Mouse (Mus musculus) left cerebral cortex, postnatal 4 days (tissue): Measurements from ENCODE around the gene Fsip1. TPM values are rescaled to one million over a fixed set of nuclear protein-coding genes. Genes with fewer than 3 reads are reported as not detected.
A peak's percentile ranks its signal among the peaks of the same experiment; 100 is the strongest.

ENCODE experiments used
- DNase-seq: peaks from one replicate; pipeline ENCODE4 v3.0.0-alpha.2; 2022
- intact Hi-C: fragments of 180-260 bp; cut with DNase I; formaldehyde crosslinking; loops from one replicate; pipeline ENCODE4 v1.15.1; 2025
- total RNA-seq, 2 experiments: library from RNA; stranded (reverse); gene quantifications; 2 replicates each; pipeline ENCODE4 v1.2.3; 2021

The Fsip1 gene
- total RNA-seq, 2 experiments from 2014 or later = 4.2 to 5.3 TPM

DNA sequence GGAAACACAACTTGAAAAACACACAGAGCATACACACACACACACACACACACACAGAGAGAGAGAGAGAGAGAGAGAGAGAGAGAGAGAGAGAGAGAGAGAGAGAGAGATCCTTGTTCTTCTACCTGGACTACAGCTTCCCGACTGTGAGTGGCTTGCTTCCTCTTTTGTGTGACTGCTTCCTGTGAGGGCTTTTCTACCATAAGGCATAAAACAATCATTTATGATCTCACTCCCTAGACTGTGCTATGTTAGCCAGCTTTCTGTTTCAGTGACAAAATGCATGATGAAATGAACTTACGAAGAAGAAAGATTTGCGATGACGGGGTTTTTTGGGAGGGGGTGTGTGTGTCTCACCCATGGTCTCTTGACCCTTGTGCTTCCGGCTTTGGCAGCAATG is 3.0 kb upstream of the Fsip1 start:
- DNase-seq = no peak
- intact Hi-C loops = loop anchor here (5.0 to 10.0 kb wide), 4 partner anchors 75 to 623 kb away; no protein-coding TSS in a partner anchor

DNA sequence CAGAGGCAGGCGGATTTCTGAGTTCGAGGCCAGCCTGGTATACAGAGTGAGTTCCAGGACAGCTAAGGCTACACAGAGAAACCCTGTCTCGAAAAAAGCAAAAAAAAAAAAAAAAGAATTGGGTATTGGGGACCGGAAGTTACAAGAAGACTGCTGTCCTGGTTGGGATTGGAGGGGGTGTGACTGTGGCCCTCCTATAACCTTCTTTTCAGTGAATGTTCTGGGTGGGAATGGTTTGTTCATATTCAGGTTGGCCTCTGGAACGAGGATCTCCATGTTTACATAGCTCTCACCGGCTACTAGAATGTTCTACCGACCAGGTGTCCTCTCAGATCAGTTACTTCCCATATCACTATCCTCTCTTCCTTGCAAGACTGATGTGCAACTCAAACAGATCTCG is 328 bp upstream of the Fsip1 start:
- no peak for DNase-seq
- intact Hi-C loops = no loop called here

DNA sequence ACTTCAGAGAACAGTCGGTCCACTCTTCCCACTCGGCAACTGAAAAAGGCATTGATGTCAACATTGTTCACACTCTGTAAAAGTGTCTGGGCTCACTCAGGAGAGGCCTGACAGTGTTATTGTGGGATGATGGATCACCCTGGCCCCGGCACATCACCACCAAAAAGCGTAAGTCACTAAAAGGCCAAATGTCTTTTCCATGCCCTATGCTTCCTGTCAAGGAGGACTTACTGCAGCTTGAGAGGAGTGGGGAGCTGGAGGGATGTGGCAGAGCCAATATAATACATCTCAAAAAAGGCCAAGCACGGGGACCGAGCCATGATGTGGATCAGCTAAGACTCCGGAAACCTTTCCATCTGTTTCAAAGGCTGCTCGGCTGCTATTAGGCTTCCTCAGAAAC is 2.2 kb downstream of the Fsip1 start:
- intact Hi-C loops = no loop called here

DNA sequence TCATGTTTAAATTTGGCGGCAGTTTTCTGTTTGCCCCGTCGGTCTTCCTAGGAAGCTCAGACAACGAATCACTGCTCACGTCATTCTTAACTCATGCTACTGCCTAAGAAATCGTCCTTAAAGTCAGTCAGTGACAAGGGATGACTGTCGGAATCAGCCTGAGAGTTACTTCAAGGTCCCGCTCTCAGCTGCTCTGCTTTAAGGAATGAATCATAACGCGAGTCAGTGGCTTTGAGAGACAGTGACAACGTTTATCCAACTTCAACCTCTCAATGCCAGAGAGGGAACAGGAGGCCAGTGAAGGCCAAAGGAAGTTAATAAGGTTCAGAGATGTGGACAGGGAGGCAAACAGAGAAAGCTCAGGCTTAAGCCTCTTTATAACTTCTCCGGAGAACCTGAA is 7.8 kb downstream of the Fsip1 start:
- intact Hi-C loops = loop anchor here (5.0 to 10.0 kb wide), 4 partner anchors 47 to 794 kb away; partner anchors contain the start of gene Thbs1
- no peak for DNase-seq

More for the DNA sequence above, 2.2 kb downstream of the Fsip1 start:
- DNase-seq = no peak

DNA sequence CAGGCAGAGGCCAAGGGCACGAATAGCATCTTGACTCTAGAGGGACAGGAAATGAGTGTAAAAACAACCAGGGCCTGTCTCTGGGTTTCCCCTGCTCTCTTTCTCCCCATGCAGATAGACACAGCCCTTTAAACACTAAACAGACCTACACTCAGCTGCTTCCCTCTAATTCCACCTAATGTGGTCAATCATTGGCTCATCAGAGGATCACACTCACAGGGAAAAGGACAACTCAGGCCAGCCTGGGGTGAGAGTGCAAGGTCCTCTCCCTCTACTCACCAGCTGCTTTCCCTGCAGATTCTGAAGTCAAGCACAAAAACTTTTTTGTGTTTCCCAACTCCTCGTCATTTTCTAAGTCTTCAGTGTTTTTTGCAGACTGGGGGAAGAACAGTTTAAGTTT is 8.8 kb downstream of the Fsip1 start:
- DNase-seq = no peak
- intact Hi-C loops = loop anchor here (5.0 to 10.0 kb wide), 4 partner anchors 46 to 793 kb away; partner anchors contain the start of gene Thbs1

DNA sequence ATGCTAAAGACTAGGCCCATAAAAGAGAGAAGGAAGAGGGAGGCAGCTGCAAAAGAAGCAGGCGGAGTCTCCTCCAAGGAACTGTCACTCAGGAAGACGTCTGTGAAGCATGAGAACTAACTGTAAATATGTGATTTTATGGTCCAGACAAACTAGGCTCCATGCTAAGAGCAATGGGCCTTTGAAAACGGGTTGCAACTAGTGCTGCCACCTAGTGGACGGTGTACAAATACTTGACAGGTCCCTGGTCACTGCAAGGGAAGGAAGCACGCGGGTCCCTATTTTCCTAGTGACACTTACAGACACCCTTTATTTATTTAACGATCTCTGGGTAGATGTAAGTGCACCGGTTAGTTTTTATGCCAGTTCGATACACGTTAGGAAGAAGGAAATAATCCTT is 10.9 kb downstream of the Fsip1 start:
- intact Hi-C loops = loop anchor here (5.0 to 10.0 kb wide), 4 partner anchors 44 to 791 kb away; partner anchors contain the start of gene Thbs1
- peak; percentile 85 for DNase-seq

DNA sequence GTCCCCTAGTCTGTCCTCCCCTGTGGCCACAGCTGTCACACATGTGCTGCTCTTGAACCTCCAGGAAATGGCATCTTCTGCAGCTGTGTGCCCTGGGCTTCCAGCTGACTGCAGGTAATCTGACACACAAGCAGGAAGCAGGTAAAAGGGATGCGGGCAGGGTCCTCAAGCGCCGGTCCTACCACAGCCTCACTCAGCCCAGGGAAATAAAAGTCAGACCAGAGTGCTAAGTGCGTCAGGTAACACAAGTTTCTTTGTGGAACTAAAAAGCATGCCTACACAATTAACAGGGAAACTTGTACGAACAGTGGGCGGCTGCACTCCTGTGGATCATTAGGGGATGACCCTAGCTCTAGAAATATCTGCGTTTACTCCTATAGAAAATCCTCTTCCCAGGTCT is 20.6 kb downstream of the Fsip1 start:
- no peak for DNase-seq
- intact Hi-C loops = no loop called here

DNA sequence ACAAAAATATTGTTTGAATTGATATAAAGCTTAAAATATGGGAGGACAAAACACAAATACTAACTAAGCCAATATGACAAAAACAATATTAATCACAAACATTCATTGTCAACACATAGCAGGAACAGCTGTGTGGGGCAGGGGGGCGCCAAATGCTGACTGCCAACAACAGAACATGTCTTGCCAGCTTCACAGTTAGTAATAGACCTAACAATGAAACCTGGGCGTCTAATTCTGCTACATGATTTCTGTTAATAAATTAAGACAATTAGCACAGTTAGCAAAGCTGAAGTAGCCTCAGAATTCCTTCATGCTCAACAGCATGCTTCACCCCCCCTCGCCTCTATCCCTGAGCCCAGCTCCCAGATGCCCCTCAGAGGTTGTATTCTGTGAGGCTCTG is 21.2 kb downstream of the Fsip1 start:
- intact Hi-C loops = no loop called here
- peak; percentile 39 for DNase-seq

DNA sequence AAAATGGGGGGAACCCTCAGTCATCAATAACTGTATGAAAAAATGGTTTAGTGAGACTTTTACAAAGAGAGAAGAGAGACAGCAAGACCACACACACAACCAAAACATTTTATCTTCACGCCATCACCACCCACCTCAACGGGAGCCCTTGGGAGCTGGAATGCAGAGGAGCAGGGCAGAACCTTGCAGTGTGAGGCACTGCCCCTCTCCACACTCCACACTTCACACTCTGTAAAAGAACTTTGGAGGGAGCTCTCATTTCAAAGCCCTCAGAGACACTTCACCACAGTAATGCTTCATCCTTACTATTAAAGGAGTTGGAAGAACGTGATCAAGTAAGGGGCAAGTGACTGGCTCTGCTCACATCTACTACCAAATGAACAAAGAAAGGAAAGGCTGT is 26.2 kb downstream of the Fsip1 start:
- no peak for DNase-seq
- intact Hi-C loops = no loop called here

DNA sequence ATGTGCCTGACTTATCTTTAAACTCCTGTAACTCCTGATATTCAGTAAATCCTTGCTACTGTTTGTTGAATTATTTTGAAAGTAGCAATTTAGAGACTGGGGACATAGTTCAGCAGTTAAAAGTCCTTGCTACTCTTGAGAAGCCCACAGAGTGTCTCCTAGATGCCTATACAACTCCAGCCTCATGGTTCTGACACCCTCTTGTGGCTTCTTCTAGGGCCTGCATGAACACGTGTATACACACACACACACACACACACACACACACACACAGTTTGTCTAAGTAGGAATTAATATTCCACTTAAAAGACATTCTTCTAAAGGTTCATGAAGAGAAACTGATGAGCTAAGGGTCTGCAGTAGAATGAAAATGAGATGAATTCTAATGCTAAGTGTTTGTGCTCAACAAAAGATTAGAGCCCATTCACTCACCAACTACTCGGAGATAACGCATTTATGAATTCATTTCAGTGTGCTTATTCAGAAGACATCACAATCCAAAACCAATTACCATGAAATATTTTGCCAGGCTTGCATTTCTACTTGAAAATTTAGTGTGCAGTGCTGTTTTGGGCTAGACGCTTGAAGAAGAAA is 28.2 kb downstream of the Fsip1 start:
- DNase-seq = no peak
- intact Hi-C loops = no loop called here

DNA sequence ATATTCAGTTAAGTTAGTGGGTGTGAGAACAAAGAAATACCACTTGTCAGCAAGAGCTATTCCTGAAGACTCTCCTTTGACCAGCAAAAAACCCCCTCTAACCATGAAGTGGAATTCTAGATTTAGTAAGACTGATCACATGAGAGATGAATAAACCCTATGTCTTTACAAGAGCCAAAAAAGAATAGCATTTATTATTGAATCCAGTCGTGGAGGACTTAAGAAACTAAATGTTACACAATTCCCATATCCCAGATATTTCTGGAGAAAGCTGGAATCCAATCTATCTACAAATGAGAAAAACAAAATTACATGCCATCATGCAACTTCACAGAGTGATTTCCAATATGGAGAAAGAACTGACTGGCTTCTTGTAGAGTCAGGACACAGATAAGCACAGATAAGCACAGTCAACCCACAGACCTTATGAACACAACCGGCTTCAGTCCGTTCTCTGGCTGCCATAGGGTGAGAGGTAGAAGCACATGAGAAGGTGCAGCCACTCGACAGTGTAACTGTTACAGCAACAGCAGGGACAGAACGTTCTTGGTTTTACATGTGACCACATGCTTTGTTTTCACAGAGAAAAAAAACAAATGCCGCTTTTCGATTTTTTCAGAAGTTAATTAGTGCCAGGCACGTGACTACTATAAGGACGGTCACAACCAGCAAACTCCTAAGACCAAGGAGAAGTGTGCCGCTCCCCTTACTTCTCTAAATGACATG is 31.3 kb downstream of the Fsip1 start:
- intact Hi-C loops = no loop called here
- no peak for DNase-seq

DNA sequence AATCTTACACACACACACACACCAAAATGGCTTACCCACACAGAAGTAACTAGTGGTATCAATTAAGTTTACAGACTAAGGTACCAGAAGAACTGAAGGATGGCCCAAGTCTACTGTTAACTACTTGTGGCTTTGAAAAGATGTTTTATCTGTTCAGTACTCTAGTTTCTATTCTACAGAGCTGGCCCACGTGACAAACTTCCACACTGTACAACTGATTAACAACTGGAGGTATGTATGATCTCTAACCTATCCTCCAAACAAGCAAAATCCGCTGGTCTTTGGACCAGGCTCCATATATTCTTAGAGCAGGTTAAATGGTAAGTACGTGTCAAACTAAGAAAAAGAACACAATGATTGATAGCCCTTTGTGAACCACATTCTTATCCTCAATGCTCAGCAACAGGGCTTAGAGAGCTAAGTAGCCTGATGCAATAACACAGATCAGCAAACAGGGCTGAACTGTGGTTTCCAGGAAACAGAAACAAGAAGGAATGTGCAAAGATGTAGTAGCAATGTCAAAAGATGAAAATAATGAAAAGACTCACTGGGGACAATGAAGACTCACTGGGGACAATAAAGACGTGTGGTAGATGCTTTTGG is 38.7 kb downstream of the Fsip1 start:
- intact Hi-C loops = no loop called here
- DNase-seq = no peak

DNA sequence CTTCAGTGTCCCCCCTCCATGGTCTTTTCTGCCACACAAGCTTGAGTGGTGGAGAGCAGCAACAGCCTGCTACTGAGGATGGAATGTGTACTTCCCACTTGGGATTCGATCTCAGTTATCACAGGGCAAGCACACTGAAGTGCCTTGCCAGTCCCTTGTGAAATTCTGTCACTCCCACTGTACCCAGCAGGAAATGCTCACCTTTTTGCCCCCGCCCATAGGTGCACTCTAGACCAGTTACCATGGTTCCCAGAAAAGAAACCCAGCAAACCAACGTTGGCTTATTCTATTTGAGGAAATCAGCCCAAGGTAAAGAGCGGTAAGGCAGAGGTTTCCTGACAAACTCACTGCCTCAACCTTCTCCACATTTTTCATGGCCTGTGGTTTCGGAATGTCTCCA is 47.1 kb downstream of the Fsip1 start:
- no peak for DNase-seq
- intact Hi-C loops = no loop called here

DNA sequence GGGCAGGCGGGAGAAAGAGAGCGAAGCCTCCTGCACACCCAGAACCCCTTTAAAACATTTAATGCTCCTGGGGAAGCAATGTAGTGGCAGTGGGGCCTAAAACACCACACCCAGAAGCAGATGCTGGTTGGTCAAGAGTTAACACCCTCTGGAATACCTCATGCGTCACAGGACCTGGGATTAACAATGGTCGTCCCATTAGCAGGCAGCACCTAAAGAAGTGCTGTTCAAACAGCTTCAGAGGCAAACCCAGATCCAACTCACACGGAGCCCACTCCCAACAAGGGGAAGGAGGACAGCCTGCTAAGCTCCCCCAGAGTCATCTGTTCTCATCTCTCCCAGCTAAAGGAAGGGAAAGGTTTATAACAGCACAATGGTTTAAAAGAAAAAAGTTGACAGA is 48.1 kb downstream of the Fsip1 start:
- DNase-seq = no peak
- intact Hi-C loops = no loop called here

DNA sequence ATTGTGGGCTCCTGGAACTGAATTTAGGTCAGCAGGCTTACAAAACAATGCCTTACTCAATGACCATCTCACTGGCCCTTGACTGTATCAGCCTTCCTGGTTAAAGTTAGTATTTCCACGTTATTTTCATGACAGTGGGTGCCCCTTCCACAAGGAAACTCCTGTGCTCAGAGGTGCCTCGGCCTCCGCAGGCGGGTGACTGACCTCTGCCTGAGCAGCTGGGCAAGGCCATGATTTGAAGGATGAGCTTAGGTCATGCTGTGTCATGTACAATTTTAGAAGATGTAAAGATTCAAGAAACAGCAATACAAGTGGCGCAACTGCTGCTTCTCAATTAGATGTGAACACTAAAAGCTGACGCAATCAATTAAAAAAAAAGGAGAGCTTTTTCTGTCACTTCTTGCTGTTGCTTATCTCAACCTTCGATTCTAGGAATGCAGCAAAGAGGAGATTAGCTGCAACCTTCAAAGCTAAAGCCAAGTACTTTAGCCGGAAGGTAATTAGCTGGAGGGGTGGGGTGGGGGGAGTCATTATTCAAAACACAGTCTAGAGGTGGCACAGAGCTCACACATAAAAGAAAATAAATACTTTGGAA is 50.7 kb downstream of the Fsip1 start:
- intact Hi-C loops = no loop called here
- DNase-seq = no peak

DNA sequence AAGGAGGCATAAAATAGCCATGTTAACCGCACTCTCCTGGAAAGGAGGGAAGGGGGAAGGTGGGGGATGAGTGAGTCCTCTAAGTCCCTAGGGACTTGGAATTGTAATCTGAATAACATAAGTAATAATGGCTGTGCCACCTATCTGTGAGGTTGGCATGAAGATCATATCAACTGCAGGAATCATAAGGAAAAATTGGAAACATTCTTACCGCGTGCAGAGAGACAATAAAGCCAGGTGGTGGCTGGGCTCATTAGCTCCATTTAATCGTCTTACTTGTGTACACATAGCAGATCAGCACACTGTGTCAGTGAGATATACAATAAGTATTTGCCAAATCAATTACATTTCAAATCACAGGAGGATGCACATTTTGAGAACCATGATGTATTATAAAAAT is 52.1 kb downstream of the Fsip1 start:
- intact Hi-C loops = loop anchor here (5.0 kb wide), 1 partner anchor 43 kb away; no protein-coding TSS in a partner anchor
- DNase-seq = no peak

DNA sequence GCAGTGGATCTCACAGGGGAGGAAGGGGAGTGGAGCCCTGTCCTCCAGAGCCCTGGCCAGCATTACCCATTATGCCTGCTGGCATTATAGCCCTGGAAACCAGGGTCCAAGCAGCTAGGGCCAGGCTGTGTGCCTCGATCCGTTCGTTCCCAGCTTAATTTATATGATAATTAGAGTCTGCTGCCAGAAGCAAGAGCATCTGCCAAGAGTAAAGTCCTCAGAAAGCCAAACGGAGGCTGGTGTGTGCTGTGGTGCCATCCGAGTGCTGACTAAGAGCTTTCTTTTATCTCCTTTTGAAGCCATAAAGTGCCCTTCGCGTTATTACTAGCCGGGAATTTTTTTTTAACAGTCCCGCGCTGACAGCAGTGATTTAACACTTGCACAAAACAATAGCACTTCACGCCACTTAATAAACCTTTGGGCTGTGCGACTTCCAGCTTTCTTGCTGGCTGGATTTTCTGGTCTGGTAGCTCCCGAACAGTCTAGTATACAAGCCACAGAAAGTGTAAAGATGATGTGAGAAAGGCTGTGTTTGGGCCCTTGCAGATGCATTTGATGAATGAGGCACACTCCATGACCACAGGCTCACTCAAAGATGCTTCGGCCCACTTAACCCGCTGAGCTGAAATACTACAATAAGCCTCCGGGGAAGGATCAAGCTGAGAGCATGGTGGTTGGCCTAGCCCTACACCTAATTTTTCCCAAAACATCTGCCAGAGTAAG is 52.9 kb downstream of the Fsip1 start:
- DNase-seq = peak; percentile 80
- intact Hi-C loops = loop anchor here (5.0 kb wide), 1 partner anchor 43 kb away; no protein-coding TSS in a partner anchor

DNA sequence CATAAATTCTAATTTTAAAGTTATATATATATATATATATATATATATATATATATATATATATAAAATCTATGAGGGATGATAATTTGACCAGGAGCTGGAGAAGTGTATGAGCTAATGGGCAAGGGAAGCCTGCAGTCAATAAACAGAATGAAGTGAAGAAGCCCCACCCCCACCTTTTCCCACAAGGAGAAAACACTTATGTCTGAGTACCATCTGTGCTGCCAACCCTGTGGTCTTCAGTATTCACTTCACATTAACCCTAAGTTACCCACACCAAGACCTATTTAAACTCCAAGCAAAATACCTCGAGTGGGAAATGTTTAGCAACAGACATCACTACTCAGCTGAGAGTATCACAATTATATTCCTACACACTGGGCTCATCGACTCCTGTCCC is 53.8 kb downstream of the Fsip1 start:
- intact Hi-C loops = loop anchor here (5.0 kb wide), 1 partner anchor 44 kb away; no protein-coding TSS in a partner anchor
- DNase-seq = peak; percentile 35

DNA sequence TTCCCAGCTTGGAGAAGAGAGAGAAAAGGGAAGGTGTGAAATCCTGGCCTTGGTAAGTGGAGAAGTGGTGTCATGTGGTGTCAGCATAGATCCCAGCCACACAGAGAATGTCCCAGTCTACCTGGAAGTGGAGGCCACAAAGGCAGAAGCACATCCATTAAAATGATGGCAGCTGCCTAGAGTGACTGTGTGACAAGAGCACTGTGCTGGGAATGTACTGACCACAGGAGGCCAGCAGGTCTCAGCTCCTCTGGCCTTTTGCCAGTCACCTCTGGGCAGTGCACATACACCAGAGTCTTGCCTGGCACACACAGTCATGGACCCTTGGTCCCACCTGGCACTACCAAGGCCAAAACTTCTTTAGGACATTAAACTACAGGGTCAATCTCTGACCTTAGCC is 54.8 kb downstream of the Fsip1 start:
- intact Hi-C loops = loop anchor here (5.0 kb wide), 1 partner anchor 45 kb away; no protein-coding TSS in a partner anchor
- DNase-seq = no peak

DNA sequence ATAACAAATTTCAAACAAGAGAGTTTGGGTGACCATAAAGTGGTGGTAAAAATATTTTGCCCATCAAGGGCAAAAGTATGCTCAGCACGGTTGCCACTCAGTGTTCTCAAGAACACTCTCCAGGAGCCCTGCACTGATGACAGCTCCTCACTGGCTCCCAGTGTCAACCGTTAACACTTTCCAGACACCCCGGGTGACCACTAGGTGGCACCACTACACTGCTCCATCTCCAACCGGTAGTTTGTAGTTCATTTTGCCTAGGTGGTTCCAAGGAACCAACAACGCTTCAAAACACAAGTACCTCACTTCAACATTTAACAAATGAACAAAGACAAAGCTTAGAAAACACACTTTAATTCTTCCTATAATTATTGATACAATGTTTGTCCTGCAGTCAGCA is 56.9 kb downstream of the Fsip1 start:
- intact Hi-C loops = loop anchor here (5.0 kb wide), 1 partner anchor 47 kb away; no protein-coding TSS in a partner anchor
- peak; percentile 86 for DNase-seq

DNA sequence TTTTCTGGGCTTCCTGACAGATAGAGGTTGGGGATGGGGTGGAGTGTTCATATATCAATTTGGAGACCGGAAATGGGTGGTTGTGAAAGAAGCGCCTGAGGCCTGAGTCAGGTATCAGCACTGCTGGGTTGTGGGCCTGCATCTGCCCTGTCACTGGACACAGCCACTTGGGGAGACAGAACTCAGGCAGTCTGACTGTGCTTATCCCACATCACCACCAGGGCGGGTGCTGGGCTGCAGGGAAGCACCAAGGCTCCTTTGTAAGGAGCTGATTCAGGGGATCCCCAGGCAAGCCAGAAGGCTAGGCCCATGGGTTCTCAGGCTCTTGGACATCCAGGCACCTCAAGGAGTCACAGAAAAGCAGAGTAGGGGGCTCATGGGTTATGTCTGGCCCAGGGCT is 59.8 kb downstream of the Fsip1 start:
- no peak for DNase-seq
- intact Hi-C loops = no loop called here
